Mouse (Mus musculus) liver, embryonic 13.5 days (tissue): ENCODE measurements at regions not wholly inside any gene's neighbourhood (a gene's known extent, or its start where the extent isn't known, plus 50 kb on each side); places are given as distances from the start of the nearest gene placed in this dataset.
A peak's percentile ranks its signal among the peaks of the same experiment; 100 is the strongest.

Experiments
- ATAC-seq: fragments of 200-750 bp; cut with Nextera tagmentation; 2 replicates; pipeline ENCODE4 v1.8.0; 2017; ENCODE audit warnings: low read depth, mild to moderate bottlenecking, moderate number of reproducible peaks, moderate library complexity
- DNase-seq: peaks from one replicate; pipeline ENCODE4 v3.0.0; 2022
- H3K27ac ChIP-seq: fragments of 300-500 bp; sonication (generic); 2 replicates; pipeline ENCODE4 v1.5.1; 2015; ENCODE audit warnings: moderate library complexity, mild to moderate bottlenecking, inconsistent platforms
- H3K27me3 ChIP-seq: fragments of 300-500 bp; sonication (generic); 2 replicates; pipeline ENCODE4 v1.6.1; 2015; ENCODE audit warnings: mild to moderate bottlenecking, inconsistent platforms
- H3K36me3 ChIP-seq: fragments of 300-500 bp; sonication (generic); 2 replicates; pipeline ENCODE4 v1.6.1; 2015; ENCODE audit warnings: mild to moderate bottlenecking, inconsistent platforms
- H3K4me1 ChIP-seq: fragments of 300-500 bp; sonication (generic); replicated peaks from 2 replicates; pipeline ENCODE4 v1.6.1; 2015; ENCODE audit warnings: inconsistent platforms
- H3K4me2 ChIP-seq: fragments of 300-500 bp; sonication (generic); 2 replicates; pipeline ENCODE4 v1.6.1; 2015; ENCODE audit warnings: inconsistent platforms, mild to moderate bottlenecking, moderate library complexity
- H3K4me3 ChIP-seq: fragments of 300-500 bp; sonication (generic); replicated peaks from 2 replicates; pipeline ENCODE4 v1.5.1; 2015; ENCODE audit warnings: mild to moderate bottlenecking, inconsistent platforms
- H3K9ac ChIP-seq: fragments of 300-500 bp; sonication (generic); 2 replicates; pipeline ENCODE4 v1.6.1; 2015; ENCODE audit warnings: mild to moderate bottlenecking, inconsistent platforms
- H3K9me3 ChIP-seq: fragments of 300-500 bp; sonication (generic); replicated peaks from 2 replicates; pipeline ENCODE4 v1.6.1; 2016; ENCODE audit warnings: inconsistent platforms
- WGBS: fragments of 180-500 bp; shearing (Covaris S2); methylation state at CpG from one replicate; pipeline ENCODE4 v1.1.7; 2015; ENCODE audit not compliant: insufficient replicate concordance; 5-methylcytosine and 5-hydroxymethylcytosine counted together

DNA sequence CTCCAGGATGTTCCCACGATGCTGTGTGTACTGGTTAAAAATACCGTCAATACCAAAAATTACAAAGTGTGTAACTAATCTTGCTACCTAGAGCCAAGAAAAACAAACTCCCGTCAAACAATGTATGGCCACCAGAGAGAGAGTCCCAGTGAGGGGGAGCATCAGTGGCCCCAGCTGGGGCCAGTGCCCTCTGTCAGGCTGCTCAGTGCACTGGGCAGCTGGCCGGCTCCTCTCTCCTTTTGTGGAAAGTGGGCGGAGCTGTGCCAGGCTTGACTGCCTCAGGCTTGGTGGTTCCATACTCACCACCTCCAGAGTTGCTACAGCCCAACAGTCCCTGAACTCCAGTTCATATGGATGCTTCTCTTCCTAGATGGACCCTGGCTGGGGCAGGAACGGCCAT lies 53.8 kb upstream of the Sept5 start:
- no peak for DNase-seq
- no peaks in the 10 kb centered on the region for H3K36me3 ChIP-seq
- WGBS: 55% methylated on average over 6 of the region's 6 CpGs

DNA sequence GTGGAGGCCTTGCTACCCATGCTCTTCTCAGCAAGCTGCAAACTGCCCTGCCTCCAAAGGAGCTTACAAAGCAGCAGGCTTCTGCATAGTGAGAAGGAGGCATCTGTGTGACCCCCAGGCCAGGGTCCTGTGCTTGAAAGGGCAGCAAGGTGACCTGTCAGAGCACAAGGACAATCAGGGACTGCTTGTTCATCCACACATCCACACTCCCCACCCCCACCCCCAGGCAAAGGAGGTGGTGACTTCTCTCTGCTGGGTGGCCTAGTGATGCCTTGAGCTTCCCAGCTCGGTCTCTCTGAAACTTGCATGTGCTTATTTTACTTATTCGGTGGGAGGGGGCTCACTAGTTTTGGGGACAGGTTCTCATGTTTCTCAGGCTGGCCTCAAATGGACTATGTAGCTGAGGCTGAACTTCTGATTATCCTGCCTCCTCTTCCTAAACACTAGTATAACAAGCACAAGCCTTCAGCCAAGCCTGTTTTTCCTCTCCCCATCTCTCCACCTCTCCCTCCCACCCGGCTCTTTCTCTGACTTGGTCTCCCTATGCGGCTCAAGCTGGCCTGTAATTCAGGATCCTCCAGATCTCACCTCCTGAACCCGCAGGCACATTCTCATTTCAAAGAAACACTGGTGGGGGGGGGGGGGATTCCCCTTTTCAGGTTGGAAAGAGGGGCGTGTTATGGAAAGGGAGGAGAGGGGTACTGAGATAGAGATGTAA lies 56.4 kb upstream of the Sept5 start:
- no peaks in the 10 kb centered on the region for H3K9me3 ChIP-seq

More for the DNA sequence above, 53.8 kb upstream of the Sept5 start:
- Histone ChIP-seq H3K4me1 (peaks cover 14% of the 10 kb centered on the region), H3K27me3 (peaks cover 10% of the 10 kb centered on the region), H3K9ac (no peak overlapping the region), H3K9me3 (no peaks in the 10 kb centered on the region), H3K27ac (no peak overlapping the region), H3K4me2 (no peak overlapping the region), H3K4me3 (no peak overlapping the region)
- no peak for ATAC-seq

DNA sequence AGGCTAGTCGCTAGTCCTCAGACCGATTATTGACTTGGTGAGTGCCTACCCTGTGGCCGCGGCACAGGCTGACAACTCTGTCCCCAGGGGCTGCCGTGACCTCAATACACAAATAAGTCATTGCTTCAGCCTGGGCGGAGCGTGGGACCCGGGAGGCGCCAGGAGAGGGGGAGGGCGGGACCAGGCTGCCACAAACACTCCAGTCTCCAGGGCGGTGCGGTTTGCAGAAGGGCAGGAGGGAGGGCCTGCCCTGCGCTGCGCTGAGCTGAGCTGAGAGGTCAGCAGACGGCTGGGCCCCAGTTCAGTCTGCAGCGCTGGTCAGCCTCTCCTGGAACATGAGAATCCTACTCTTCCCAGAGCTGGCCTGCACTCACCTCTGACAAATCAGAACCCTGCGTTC lies 57.2 kb upstream of the Sept5 start:
- H3K27ac ChIP-seq: no peak overlapping the region
- no peak overlapping the region for H3K9ac ChIP-seq
- peak; percentile 93 for ATAC-seq
- under 1% methylated on average over 17 of the region's 17 CpGs for WGBS
- peak; percentile 42 for DNase-seq
- H3K9me3 ChIP-seq: no peaks in the 10 kb centered on the region
- peaks cover 9% of the 10 kb centered on the region for H3K27me3 ChIP-seq
- H3K4me1 ChIP-seq: peaks cover 14% of the 10 kb centered on the region
- no peak overlapping the region; the same call in 1 of the 2 replicates for H3K4me3 ChIP-seq
- peak overlapping the region; percentile 47 for H3K4me2 ChIP-seq
- no peaks in the 10 kb centered on the region for H3K36me3 ChIP-seq

More for the DNA sequence above, 56.4 kb upstream of the Sept5 start:
- Histone ChIP-seq H3K4me3 (no peak overlapping the region), H3K36me3 (no peaks in the 10 kb centered on the region), H3K9ac (no peak overlapping the region), H3K4me1 (peaks cover 14% of the 10 kb centered on the region), H3K27me3 (peaks cover 10% of the 10 kb centered on the region), H3K27ac (no peak overlapping the region), H3K4me2 (no peak overlapping the region)
- DNase-seq (no peak), ATAC-seq (no peak)
- WGBS: 29% methylated on average over 6 of the region's 6 CpGs

DNA sequence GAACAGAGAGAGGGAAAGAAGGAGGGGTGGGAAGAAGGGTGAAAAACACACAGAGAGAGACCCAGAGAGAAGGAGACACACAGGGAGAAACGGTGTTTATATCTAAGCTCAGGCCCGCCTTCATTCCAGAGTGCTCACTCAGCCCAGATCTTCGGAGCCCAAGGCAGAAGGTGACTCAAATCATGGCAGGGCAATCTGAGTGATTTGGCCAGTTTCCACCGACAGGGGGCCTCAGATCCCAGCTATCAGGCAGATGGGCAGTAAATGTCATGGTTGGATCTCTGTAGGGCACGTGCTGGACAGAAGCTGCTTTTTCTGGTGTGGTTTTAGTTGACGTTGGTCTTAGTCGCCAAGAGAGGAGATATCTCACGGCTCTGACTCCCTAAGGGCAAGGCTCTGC lies 57.6 kb upstream of the Sept5 start:
- ATAC-seq (peak; percentile 55), DNase-seq (peak; percentile 9)
- no peak overlapping the region for H3K27ac ChIP-seq
- no peaks in the 10 kb centered on the region for H3K9me3 ChIP-seq
- no peak overlapping the region; the same call in 1 of the 2 replicates for H3K4me3 ChIP-seq
- no peak overlapping the region for H3K9ac ChIP-seq
- H3K4me2 ChIP-seq: peak overlapping the region; percentile 47
- H3K36me3 ChIP-seq: no peaks in the 10 kb centered on the region
- 3% methylated on average over 8 of the region's 8 CpGs for WGBS
- H3K27me3 ChIP-seq: peaks cover 4% of the 10 kb centered on the region
- H3K4me1 ChIP-seq: peaks cover 14% of the 10 kb centered on the region

DNA sequence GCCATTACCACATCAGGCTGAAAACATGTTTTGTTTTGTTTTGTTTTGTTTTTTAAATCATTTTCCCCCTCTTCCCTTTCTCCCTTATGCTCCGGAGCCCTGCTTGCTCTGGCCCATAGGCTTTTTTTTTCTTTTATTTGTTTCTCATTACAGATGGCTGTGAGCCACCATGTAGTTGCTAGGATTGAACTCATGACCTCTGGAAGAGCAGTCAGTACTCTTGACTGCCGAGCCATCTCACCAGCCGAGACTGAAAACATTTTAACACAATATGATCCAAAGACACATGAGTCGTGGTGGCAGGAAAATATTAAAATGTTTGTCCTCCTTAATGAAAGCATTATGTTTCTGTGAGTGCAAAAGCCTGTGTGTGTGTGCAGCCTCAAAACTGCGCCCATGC lies 65.8 kb upstream of the Sept5 start:
- ATAC-seq: no peak

DNA sequence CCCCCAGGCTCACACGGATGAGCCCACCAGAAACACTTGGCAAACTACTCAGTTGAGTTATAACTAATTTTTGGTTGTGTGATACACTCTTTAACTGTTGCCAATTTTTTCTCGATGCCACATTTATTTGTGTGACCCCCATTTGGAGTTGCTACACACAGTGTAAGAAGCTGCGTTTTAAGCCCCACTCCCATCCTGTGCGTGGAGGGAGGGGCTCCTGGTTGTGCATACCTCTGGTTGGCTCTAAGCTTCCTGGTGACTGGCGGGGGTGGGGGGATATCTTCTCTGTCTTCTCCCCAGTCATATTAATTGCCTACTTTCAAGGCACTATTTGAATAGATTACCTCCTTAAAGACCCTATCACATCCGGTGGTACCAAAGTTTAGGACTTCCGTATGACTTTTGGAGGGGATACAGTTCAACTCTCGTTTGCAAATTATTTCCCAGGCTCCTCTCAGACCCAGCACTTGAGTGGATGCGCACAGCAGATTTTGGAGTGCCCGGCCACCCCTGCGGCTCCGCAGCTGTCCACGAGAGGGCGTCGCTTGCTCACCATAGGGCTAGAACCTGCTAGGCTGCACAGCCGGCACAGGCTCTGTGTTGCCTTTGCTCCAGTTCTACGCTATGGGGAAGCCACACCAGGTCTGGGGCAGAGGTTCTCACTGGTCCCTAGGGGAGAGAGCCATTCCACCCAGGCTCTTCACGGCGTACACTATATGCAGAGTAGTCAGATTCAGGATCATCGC lies 66.5 kb upstream of the Sept5 start:
- H3K4me1 ChIP-seq: no peaks in the 10 kb centered on the region
- 12% methylated on average over 20 of the region's 20 CpGs for WGBS
- H3K4me3 ChIP-seq: no peak overlapping the region
- DNase-seq (peak; percentile 29), ATAC-seq (peak; percentile 48; the same call in 1 of the 2 replicates)
- no peaks in the 10 kb centered on the region for H3K9me3 ChIP-seq
- no peak overlapping the region for H3K4me2 ChIP-seq
- H3K9ac ChIP-seq: no peak overlapping the region
- H3K36me3 ChIP-seq: no peaks in the 10 kb centered on the region
- H3K27me3 ChIP-seq: no peaks in the 10 kb centered on the region
- H3K27ac ChIP-seq: no peak overlapping the region

More for the DNA sequence above, 65.8 kb upstream of the Sept5 start:
- Histone ChIP-seq H3K4me2 (no peak overlapping the region), H3K27me3 (no peaks in the 10 kb centered on the region), H3K4me1 (no peaks in the 10 kb centered on the region), H3K27ac (no peak overlapping the region), H3K9me3 (no peaks in the 10 kb centered on the region), H3K36me3 (no peaks in the 10 kb centered on the region), H3K9ac (no peak overlapping the region), H3K4me3 (no peak overlapping the region)
- 56% methylated on average over 5 of the region's 5 CpGs for WGBS
- no peak for DNase-seq

DNA sequence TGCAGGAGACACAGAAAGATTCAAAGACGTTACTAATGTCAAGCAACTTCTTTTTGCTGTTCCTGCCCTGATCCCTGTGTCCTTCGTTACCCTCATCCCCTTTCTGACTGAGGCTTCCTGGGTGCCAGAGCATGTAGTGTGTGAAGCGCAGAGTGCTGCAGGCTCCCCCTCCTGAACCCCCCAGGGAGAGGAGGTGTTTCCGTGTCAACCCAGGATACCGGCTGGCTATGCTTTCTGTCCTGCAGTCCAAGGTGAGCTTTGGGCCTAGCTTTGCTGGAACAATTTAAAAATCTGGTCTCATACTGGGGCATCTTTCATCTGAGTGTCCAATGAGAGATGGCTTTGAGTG lies 67.0 kb upstream of the Sept5 start:
- no peak overlapping the region for H3K4me2 ChIP-seq

DNA sequence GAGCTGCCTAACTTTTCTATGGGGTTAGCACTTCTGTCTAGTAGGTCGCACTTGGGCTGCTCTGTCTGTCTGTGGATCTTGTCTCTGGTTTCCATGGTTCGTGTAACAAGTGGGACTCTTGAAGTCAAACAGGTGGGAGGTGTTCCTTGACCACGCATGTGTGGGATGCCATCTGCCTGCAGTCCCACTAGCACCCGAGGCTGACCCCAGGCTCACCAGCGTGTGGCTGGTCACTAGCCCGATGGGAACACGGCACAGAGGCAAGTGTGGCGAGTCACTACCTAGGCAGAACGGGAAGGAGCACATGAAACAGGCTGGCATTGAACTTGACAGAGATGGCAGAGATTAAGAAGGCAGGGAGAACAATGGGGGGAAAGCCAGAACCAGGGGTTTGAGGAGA lies 72.5 kb upstream of the Cldn5 start:
- WGBS: 42% methylated on average over 9 of the region's 9 CpGs
- no peaks in the 10 kb centered on the region for H3K27me3 ChIP-seq

More for the DNA sequence above, 67.0 kb upstream of the Sept5 start:
- H3K27me3 ChIP-seq: no peaks in the 10 kb centered on the region
- no peaks in the 10 kb centered on the region for H3K36me3 ChIP-seq
- DNase-seq (no peak), ATAC-seq (no peak)
- WGBS: 61% methylated on average over 5 of the region's 5 CpGs
- no peak overlapping the region for H3K27ac ChIP-seq
- no peaks in the 10 kb centered on the region for H3K9me3 ChIP-seq
- no peak overlapping the region for H3K4me3 ChIP-seq
- no peaks in the 10 kb centered on the region for H3K4me1 ChIP-seq
- H3K9ac ChIP-seq: no peak overlapping the region

DNA sequence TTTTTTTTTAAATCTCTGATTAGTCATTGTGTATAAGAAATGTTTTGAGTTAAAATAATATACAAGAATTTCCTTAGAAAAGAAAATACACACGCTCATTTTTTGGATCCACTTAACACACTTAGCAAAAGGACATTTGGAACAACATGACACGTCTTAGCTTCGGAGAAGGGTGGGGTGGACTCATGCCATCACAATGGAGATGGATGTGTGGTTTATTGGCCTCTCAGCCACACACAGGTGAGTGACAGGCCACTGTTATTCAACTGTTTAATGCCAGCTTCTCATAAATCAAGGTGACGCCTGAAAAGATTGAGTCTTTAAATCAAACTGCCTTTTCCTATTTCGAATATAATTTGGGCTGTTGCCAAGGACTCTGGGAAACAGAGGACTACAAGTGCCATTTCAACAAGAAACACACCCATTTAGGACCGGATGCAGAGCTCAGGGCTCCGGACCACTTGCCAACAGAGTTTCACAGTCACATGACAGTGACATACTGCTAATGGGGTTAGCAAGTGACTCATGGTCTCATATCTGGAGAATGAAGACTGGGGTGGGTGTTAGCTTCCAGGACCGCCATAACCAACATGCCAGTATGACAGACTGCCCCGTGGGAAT lies 71.5 kb upstream of the Cldn5 start:
- Histone ChIP-seq H3K27ac (no peak overlapping the region), H3K27me3 (no peaks in the 10 kb centered on the region), H3K9me3 (no peaks in the 10 kb centered on the region), H3K4me3 (no peak overlapping the region), H3K4me1 (no peaks in the 10 kb centered on the region), H3K36me3 (no peaks in the 10 kb centered on the region), H3K4me2 (no peak overlapping the region), H3K9ac (no peak overlapping the region)
- WGBS: 49% methylated on average over 9 of the region's 9 CpGs
- DNase-seq: no peak
- no peak for ATAC-seq

More for the DNA sequence above, 72.5 kb upstream of the Cldn5 start:
- no peaks in the 10 kb centered on the region for H3K9me3 ChIP-seq
- H3K4me1 ChIP-seq: no peaks in the 10 kb centered on the region
- no peak overlapping the region for H3K4me3 ChIP-seq
- DNase-seq: no peak
- no peak overlapping the region for H3K27ac ChIP-seq
- no peaks in the 10 kb centered on the region for H3K36me3 ChIP-seq
- H3K4me2 ChIP-seq: no peak overlapping the region
- H3K9ac ChIP-seq: no peak overlapping the region
- no peak for ATAC-seq

DNA sequence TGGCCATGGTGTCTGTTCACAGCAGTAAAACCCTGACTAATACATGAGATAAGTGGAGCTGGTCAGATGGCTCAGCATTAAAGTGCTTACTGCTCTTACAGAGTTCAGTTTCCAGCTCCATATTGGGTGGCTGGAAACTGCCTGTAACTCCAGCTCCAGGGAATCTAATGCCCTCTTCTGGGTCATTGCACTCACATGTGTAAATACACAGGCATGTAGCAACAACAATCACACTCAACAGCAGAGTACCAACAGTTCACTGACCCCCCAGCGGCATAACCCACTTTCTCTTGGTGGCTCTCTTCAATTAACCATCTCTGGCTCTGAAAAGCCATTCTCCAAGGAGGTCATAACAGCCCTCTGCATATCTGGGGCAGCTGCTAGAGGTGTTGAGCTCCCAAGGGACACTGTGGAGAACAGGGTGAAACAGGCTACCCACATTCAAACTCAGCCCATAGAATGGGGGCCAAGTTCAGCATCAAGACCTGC lies 65.0 kb upstream of the Cldn5 start:
- WGBS: 79% methylated on average over 1 of the region's 1 CpGs

DNA sequence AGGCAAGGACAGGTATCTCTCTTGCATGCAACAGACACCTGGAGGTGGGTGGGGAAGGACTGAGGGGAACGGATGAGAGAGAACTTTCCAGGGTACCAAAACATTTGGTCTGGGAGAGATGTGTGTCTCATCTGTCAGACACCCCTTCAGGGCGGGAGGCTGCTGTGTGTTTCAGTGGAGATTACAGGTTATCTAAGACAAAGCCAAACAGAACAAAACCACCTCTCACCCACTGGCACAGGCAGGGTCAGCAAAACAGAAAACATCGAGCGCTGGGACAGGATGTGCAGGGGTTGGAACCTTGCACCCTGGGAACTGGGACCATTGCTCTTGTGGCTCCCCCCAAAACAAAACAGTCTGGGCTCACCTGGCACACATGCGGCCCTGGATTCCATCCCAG lies 63.6 kb upstream of the Cldn5 start:
- Histone ChIP-seq H3K4me2 (no peak overlapping the region), H3K4me3 (no peak overlapping the region)
- DNase-seq: no peak

More for the DNA sequence above, 65.0 kb upstream of the Cldn5 start:
- no peak overlapping the region for H3K4me3 ChIP-seq
- DNase-seq (no peak), ATAC-seq (no peak)
- H3K9ac ChIP-seq: no peak overlapping the region
- no peaks in the 10 kb centered on the region for H3K36me3 ChIP-seq
- no peaks in the 10 kb centered on the region for H3K4me1 ChIP-seq
- H3K9me3 ChIP-seq: no peaks in the 10 kb centered on the region
- H3K4me2 ChIP-seq: no peak overlapping the region
- H3K27ac ChIP-seq: no peak overlapping the region
- no peaks in the 10 kb centered on the region for H3K27me3 ChIP-seq

More for the DNA sequence above, 63.6 kb upstream of the Cldn5 start:
- no peak overlapping the region for H3K27ac ChIP-seq
- WGBS: 30% methylated on average over 5 of the region's 5 CpGs
- ATAC-seq: no peak
- no peaks in the 10 kb centered on the region for H3K36me3 ChIP-seq
- H3K27me3 ChIP-seq: no peaks in the 10 kb centered on the region
- H3K9me3 ChIP-seq: no peaks in the 10 kb centered on the region
- no peak overlapping the region for H3K9ac ChIP-seq
- no peaks in the 10 kb centered on the region; the same call in 1 of the 2 replicates for H3K4me1 ChIP-seq
